Mouse (Mus musculus): ENCODE data around the gene Itga2b. TPM values are rescaled to one million over a fixed set of nuclear protein-coding genes. Genes with fewer than 3 reads are reported as not detected.

Itga2b gene
- polyA plus RNA-seq, 1 experiment from 2014 or later: 7.6 TPM

DNA sequence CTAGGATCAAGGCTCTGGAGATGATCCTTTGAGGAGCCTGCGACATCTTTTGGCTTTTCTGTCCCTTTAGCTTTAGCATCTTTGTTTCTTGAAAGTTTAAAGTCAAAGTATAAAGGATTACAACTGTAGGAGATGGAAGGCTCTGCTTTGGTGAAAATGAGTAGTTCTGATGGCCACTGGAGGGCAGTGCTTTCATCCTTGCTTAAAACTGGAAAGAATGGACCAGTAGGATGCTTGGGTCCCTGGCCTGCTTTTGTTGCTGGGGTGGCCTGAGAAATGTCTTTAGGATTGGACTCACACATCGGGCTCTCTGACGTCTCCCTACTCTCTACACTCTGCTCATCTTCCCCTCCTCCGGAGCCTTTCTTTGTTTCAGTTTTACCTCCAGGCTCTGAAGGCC lies 11.0 kb upstream of the Itga2b start:
- ATAC-seq (ENCODE audit: low FRiP score, low read depth): no peak
- no peak overlapping the region for H3K9ac ChIP-seq
- no peaks in the 10 kb centered on the region for H3K9me3 ChIP-seq
- H3K4me3 ChIP-seq: no peak overlapping the region
- 83% methylated on average over 4 of the region's 4 CpGs for WGBS
- H3K27ac ChIP-seq: no peak overlapping the region
- H3K27me3 ChIP-seq (replicated peaks): no peaks in the 10 kb centered on the region
- H3K4me1 ChIP-seq: no peaks in the 10 kb centered on the region
- peaks cover 77% of the 10 kb centered on the region for H3K36me3 ChIP-seq
- no peak overlapping the region for H3K4me2 ChIP-seq (replicated peaks)

DNA sequence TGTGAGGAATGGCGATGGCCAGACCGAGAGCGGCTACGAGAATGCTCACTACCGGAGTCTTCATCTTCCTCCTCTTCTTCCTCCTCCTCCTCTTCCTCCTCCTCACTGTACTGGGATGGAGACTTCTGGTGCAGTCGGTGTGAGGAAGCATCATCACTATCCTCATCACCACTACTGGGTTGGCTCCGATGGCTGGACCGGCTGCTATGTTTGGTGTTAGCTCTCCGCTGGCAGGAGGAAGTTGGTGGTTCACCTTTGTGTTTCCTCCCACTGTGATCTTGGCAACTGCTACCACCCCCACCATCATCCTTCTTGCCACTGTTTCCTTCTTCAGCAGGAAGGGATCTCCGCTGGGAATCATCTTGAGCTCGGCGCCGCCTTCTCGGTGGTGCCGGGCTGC lies 10.2 kb upstream of the Itga2b start:
- H3K27ac ChIP-seq: no peak overlapping the region
- 96% methylated on average over 15 of the region's 15 CpGs for WGBS
- H3K4me3 ChIP-seq: no peak overlapping the region
- no peaks in the 10 kb centered on the region for H3K4me1 ChIP-seq
- H3K36me3 ChIP-seq: peaks cover 77% of the 10 kb centered on the region
- H3K9ac ChIP-seq: no peak overlapping the region
- no peak for ATAC-seq (ENCODE audit: low FRiP score, low read depth)
- no peaks in the 10 kb centered on the region for H3K27me3 ChIP-seq (replicated peaks)
- H3K4me2 ChIP-seq (replicated peaks): no peak overlapping the region
- no peaks in the 10 kb centered on the region for H3K9me3 ChIP-seq

DNA sequence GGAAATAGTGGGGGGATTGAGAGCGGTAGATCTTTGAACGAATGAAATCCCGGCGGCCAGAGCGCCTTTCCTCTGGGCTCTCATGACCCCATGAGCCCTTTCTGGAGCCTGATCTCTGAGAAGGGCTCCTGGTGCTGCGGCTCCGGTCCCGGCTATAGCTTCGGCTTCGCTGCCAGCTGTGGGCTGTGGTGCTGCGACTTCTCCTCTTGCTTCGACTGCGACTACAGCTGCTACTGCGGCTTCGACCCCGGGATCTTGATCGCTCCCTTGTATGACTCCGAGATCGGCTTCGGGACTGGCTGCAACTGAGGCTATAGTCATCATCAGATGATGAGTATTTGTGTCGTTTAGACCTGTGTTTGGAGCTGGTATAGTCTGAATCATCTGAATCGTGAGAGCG lies 9.7 kb upstream of the Itga2b start:
- H3K9me3 ChIP-seq: no peaks in the 10 kb centered on the region
- 96% methylated on average over 23 of the region's 23 CpGs for WGBS
- no peak overlapping the region for H3K4me3 ChIP-seq
- H3K9ac ChIP-seq: no peak overlapping the region
- no peak overlapping the region for H3K4me2 ChIP-seq (replicated peaks)
- H3K36me3 ChIP-seq: peaks cover 73% of the 10 kb centered on the region
- no peak overlapping the region for H3K27ac ChIP-seq
- no peaks in the 10 kb centered on the region for H3K27me3 ChIP-seq (replicated peaks)
- no peak for ATAC-seq (ENCODE audit: low FRiP score, low read depth)
- no peaks in the 10 kb centered on the region for H3K4me1 ChIP-seq

DNA sequence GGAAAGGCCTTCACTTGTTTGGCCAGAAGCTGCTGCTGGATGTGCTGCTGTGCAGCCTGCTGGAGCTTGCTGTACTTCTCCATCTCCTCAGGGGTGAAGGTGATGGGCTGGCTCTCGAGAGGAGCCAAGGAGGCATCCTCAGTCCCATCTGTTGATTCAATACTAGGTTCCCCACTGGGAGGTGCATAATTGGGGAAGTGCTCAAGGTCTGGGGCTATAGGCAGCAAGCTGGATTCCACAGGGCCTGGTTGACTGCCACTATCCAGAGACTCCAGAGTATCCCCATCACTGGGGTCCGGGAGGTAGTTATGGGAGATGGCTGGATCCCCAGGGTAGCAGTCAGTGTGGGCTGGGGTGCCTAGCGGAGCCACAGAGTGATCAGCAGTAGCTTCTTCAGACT lies 8.7 kb upstream of the Itga2b start:
- H3K4me2 ChIP-seq (replicated peaks): no peak overlapping the region
- no peaks in the 10 kb centered on the region for H3K9me3 ChIP-seq
- no peaks in the 10 kb centered on the region for H3K27me3 ChIP-seq (replicated peaks)
- ATAC-seq (ENCODE audit: low FRiP score, low read depth): no peak
- no peak overlapping the region for H3K27ac ChIP-seq
- H3K36me3 ChIP-seq: peaks cover 68% of the 10 kb centered on the region
- WGBS: 84% methylated on average over 3 of the region's 3 CpGs
- no peak overlapping the region for H3K9ac ChIP-seq
- H3K4me1 ChIP-seq: no peaks in the 10 kb centered on the region
- H3K4me3 ChIP-seq: no peak overlapping the region

DNA sequence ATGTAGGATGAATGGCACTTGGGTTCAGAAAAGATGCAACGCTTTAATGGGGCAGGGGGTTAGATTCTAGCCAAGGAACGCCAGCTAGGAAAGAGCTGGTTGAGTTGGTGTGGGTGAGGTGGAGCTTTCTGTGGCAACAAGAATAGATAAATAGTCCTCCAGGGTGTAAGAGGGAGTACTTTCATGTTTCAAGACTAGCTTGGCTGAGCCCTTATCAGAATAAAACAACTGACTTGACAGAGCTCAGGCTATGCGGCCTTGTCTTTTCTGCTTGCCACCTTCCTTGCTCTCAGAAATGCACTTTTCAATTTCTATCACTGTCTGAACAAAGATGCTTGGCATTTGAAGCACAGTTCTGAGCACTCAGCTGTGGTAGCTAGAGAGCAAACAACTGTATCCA lies 5.1 kb upstream of the Itga2b start:
- Histone ChIP-seq H3K4me2 (replicated peaks) (no peak overlapping the region), H3K9ac (no peak overlapping the region), H3K36me3 (peaks cover 35% of the 10 kb centered on the region), H3K4me3 (no peak overlapping the region), H3K4me1 (no peaks in the 10 kb centered on the region), H3K27me3 (replicated peaks) (no peaks in the 10 kb centered on the region), H3K27ac (no peak overlapping the region), H3K9me3 (no peaks in the 10 kb centered on the region)
- 96% methylated on average over 3 of the region's 3 CpGs for WGBS
- no peak for ATAC-seq (ENCODE audit: low FRiP score, low read depth)

DNA sequence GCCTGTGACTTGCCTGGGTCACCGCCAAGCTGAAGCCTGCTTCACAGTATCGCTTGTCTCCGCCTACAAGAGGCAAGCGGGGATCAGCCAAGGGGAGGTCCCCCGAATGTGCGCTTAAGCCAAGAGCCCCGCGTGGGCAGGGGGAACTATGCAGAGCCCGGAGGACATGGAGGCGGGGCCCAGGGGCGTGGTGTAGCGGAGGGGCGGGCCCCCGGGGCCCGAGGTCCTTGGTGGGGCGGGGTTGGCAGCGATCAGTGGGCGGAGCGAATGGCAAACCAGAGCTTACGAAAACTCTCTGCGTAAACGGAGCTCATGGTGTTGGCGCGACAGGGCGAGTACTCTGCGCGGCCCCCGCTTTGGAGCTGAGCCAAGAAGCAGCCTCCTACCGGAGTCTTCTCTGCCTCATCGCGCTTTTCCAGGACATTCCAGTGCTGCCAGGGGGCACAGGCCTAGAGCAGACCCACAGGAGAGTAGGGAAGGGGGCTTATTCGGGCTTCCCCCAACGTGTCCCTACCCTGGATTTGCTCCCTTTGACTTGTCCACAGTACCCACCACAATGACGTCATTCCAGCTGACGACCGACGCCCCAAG lies 2.8 kb downstream of the Itga2b start:
- no peaks in the 10 kb centered on the region for H3K9me3 ChIP-seq
- H3K27ac ChIP-seq: no peak overlapping the region
- peak overlapping the region; percentile 48 for H3K9ac ChIP-seq
- H3K27me3 ChIP-seq (replicated peaks): peaks cover 16% of the 10 kb centered on the region
- no peaks in the 10 kb centered on the region for H3K36me3 ChIP-seq
- under 1% methylated on average over 37 of the region's 37 CpGs for WGBS
- peak overlapping the region; percentile 88 for H3K4me2 ChIP-seq (replicated peaks)
- peaks cover 14% of the 10 kb centered on the region for H3K4me1 ChIP-seq
- ATAC-seq (ENCODE audit: low FRiP score, low read depth): peak; percentile 75
- H3K4me3 ChIP-seq: peak overlapping the region; percentile 37

DNA sequence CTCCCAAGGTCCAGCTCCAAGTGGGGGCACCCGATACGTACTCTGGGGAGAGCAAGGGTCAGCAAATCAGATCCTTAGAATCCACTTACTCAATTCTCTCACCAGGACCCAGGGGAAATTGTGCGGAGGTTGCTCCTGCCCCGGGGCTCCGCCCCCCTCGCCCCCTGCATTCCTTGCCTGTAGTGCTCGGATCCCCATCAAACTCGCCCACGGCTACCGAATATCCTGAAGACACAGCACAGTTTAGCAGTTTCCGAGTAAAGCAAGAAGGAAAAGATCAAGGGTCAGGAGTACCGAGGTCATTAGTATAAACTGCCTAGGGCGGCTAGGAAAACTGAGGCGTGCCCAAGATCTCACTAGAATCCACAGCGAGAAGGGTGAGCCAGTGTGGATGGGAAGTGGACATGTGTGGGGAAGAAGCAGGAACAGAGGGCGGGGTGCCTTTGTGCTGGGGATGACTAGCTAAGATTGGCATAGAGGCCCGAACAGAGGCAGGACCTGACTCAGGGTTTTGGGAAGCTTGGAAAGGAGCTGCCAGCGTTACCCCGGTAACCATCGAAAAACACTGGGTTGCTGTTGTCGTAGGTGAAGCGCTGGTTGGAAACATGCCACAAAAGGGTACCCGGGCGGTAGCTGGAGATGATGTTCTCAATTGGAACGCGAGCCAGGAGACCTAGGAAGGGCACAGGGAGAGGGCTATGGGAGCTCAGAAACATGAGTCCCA lies 4.0 kb downstream of the Itga2b start:
- no peaks in the 10 kb centered on the region for H3K9me3 ChIP-seq
- no peak for ATAC-seq (ENCODE audit: low FRiP score, low read depth)
- no peak overlapping the region for H3K9ac ChIP-seq
- H3K4me2 ChIP-seq (replicated peaks): peak overlapping the region; percentile 27
- no peak overlapping the region for H3K27ac ChIP-seq
- H3K4me3 ChIP-seq: no peak overlapping the region
- no peaks in the 10 kb centered on the region for H3K36me3 ChIP-seq
- H3K27me3 ChIP-seq (replicated peaks): peaks cover 16% of the 10 kb centered on the region
- H3K4me1 ChIP-seq: peaks cover 14% of the 10 kb centered on the region
- 12% methylated on average over 26 of the region's 26 CpGs for WGBS

DNA sequence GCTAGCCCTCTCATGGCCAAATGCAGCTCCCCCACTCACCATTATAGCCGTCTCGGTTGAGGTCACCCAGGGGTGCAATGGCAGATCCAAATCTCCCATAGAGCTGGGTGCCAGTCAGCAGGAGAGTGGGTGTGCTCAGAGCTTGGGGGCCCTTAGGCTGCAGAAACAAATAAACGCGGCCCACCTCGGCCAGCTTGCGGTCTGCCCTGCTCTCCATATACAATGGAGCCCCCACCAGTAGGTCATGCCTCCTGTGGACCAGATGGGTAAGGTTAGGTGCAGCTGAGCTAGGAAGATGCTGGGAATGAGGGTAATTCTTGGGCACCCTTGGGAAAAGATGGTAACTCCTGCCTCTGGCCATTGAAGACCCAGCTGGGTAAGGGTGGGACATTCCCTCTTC lies 5.0 kb downstream of the Itga2b start:
- no peak for ATAC-seq (ENCODE audit: low FRiP score, low read depth)
- no peak overlapping the region for H3K4me2 ChIP-seq (replicated peaks)
- no peak overlapping the region for H3K27ac ChIP-seq
- no peak overlapping the region for H3K4me3 ChIP-seq
- peaks cover 20% of the 10 kb centered on the region for H3K27me3 ChIP-seq (replicated peaks)
- H3K9ac ChIP-seq: no peak overlapping the region
- WGBS: 96% methylated on average over 6 of the region's 6 CpGs
- no peaks in the 10 kb centered on the region for H3K9me3 ChIP-seq
- no peaks in the 10 kb centered on the region for H3K36me3 ChIP-seq
- H3K4me1 ChIP-seq: peaks cover 14% of the 10 kb centered on the region

DNA sequence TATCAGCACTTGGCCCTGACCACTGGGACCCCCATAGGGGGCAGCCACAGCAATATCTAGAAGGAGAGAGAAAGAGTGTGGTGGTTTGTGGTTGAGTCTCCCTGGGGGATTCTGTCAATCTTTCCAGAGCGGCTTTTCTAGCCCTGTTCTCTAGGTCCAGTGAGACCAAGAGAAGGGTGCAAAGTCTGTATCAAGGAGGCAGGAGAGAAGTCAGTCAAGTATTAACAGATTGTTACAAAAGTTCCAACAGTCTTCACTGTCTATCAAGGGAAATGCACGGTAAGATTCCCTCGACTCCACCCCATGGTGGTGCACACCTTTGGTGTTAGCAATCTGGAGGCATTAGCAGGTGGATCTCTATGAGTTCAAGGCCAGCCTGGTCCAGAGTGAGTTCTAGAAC lies 8.2 kb downstream of the Itga2b start:
- Histone ChIP-seq H3K27me3 (replicated peaks) (peaks cover 33% of the 10 kb centered on the region), H3K36me3 (no peaks in the 10 kb centered on the region), H3K9ac (no peak overlapping the region), H3K9me3 (no peaks in the 10 kb centered on the region), H3K4me1 (peaks cover 5% of the 10 kb centered on the region; the same call in 1 of the 2 replicates), H3K4me3 (no peak overlapping the region), H3K4me2 (replicated peaks) (no peak overlapping the region), H3K27ac (no peak overlapping the region)
- ATAC-seq (ENCODE audit: low FRiP score, low read depth): no peak
- WGBS: 83% methylated on average over 3 of the region's 3 CpGs

DNA sequence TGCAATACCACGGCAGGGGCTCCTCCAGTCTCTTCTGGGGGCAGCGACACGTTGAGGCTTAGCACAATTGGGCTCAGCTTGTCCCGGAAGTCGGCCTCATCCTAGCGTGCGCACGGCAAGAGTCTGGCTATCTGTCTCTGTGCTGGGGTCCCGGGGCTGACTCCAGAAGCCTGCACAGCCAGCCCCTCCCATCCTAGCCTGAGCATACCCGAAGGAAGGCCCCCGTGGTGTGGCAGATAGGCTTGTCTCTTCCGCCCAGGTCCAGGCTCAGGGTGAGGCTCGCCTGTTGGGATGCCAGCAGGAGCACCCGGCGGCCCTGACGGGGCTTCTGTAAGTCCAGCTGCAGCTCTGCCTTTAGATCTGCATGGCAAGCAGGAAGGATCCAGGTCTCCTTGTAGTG lies 9.4 kb downstream of the Itga2b start:
- H3K4me2 ChIP-seq (replicated peaks): no peak overlapping the region
- H3K27ac ChIP-seq: no peak overlapping the region
- peaks cover 33% of the 10 kb centered on the region for H3K27me3 ChIP-seq (replicated peaks)
- no peaks in the 10 kb centered on the region for H3K36me3 ChIP-seq
- peaks cover 11% of the 10 kb centered on the region for H3K4me1 ChIP-seq
- no peak overlapping the region for H3K9ac ChIP-seq
- ATAC-seq (ENCODE audit: low FRiP score, low read depth): no peak
- 61% methylated on average over 16 of the region's 16 CpGs for WGBS
- no peaks in the 10 kb centered on the region for H3K9me3 ChIP-seq
- no peak overlapping the region for H3K4me3 ChIP-seq

DNA sequence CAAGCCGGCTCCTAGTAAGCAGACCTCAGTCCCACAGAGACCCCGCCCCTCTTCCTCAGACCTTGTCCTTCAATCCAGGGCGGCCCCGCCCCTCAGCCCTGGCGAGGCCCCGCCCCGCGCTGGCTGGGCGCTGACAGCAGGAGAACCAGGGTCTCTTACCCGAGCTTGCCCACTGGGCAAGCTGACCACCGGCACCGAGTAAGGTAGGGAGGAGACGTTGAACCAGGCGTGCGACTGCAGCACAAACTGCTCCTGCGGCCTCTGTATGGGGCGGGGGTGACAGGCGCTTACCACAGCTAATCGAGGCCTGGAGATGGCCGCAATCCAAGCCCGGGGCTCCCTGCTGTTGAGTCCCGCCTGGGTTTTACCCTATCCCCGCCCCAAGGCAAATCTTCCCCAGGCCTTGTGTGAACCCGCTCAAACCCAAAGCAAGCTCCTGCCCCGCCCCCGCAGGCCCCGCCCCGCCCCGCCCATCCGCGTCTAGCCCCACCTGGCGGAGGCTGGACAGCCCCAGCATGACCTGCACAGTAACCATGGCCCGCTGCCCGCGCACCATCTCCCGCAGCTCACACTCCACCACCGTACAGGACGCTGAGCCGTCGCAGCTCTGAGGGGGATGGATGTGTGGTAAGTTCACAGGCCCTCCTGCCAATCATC lies 14.1 kb downstream of the Itga2b start:
- WGBS: 1% methylated on average over 40 of the region's 40 CpGs
- ATAC-seq (ENCODE audit: low FRiP score, low read depth): peak; percentile 87
- Histone ChIP-seq H3K4me3 (peak overlapping the region; percentile 43), H3K9me3 (no peaks in the 10 kb centered on the region), H3K4me1 (peaks cover 14% of the 10 kb centered on the region), H3K9ac (peak overlapping the region; percentile 52), H3K4me2 (replicated peaks) (peak overlapping the region; percentile 86), H3K27me3 (replicated peaks) (peaks cover 31% of the 10 kb centered on the region), H3K36me3 (no peaks in the 10 kb centered on the region), H3K27ac (no peak overlapping the region)

DNA sequence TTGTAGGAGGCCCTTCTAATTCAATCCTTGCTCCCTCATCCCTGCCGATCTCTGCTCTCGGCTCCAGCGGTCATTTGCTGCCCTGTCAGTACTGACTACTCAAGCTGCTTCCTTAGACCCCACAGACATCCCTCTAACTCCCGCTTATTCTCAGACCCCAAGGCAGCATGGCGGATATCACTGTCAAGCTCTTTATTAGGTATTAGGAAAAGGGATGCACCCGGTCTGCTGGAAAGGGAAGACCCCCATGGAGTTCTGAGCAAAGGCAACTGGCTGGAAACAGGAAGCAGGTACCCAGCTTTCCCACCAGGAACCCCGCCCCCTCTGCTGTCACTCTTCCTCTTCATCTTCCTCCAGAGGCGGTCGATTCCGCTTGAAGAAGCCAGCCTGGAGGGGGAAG lies 16.8 kb downstream of the Itga2b start:
- no peak for ATAC-seq (ENCODE audit: low FRiP score, low read depth)
- Histone ChIP-seq H3K36me3 (no peaks in the 10 kb centered on the region), H3K27me3 (replicated peaks) (peaks cover 42% of the 10 kb centered on the region), H3K9me3 (no peaks in the 10 kb centered on the region), H3K4me1 (peaks cover 14% of the 10 kb centered on the region), H3K9ac (no peak overlapping the region), H3K27ac (no peak overlapping the region), H3K4me2 (replicated peaks) (no peak overlapping the region), H3K4me3 (no peak overlapping the region)
- WGBS: 23% methylated on average over 10 of the region's 10 CpGs

Data from neural tube, embryonic 12.5 days (tissue).